Mouse (Mus musculus): ENCODE measurements around the gene Trappc3l. TPM values are rescaled to one million over a fixed set of nuclear protein-coding genes. Genes with fewer than 3 reads are reported as not detected.
A peak's percentile ranks its signal among the peaks of the same experiment; 100 is the strongest.

The Trappc3l gene
- polyA plus RNA-seq, 1 experiment from 2014 or later, result not detected

- Histone ChIP-seq H3K9me3 (no peaks in the 10 kb centered on the region), H3K4me3 (no peak overlapping the region), H3K27me3 (replicated peaks) (no peaks in the 10 kb centered on the region), H3K27ac (no peak overlapping the region), H3K36me3 (replicated peaks) (no peaks in the 10 kb centered on the region), H3K4me1 (no peaks in the 10 kb centered on the region), H3K4me2 (no peak overlapping the region), H3K9ac (no peak overlapping the region)
- 59% methylated on average over 3 of the region's 3 CpGs for WGBS
- no peak for ATAC-seq (replicated peaks)
These were observed 29.2 kb downstream of the Trappc3l start for GRCm38 (mm10) chr10:34066591-34066990.

- H3K4me3 ChIP-seq, result no peak overlapping the region
- no peaks in the 10 kb centered on the region for H3K27me3 ChIP-seq (replicated peaks)
- WGBS, result 78% methylated on average over 1 of the region's 1 CpGs
- H3K9me3 ChIP-seq, result no peaks in the 10 kb centered on the region
- H3K4me2 ChIP-seq, result no peak overlapping the region
- H3K9ac ChIP-seq, result no peak overlapping the region
- H3K4me1 ChIP-seq, result no peaks in the 10 kb centered on the region
- no peaks in the 10 kb centered on the region for H3K36me3 ChIP-seq (replicated peaks)
- no peak for ATAC-seq (replicated peaks)
- no peak overlapping the region for H3K27ac ChIP-seq
These were observed 32.2 kb downstream of the Trappc3l start for GRCm38 (mm10) chr10:34069606-34070005.

GRCm38 (mm10) chr10:34070999-34071492 is 33.6 kb downstream of the Trappc3l start:
- no peaks in the 10 kb centered on the region for H3K4me1 ChIP-seq
- H3K36me3 ChIP-seq (replicated peaks), result no peaks in the 10 kb centered on the region
- WGBS, result 57% methylated on average over 5 of the region's 5 CpGs
- no peak overlapping the region for H3K9ac ChIP-seq
- ATAC-seq (replicated peaks), result no peak
- H3K4me3 ChIP-seq, result no peak overlapping the region
- H3K9me3 ChIP-seq, result no peaks in the 10 kb centered on the region
- no peaks in the 10 kb centered on the region for H3K27me3 ChIP-seq (replicated peaks)
- no peak overlapping the region for H3K4me2 ChIP-seq
- H3K27ac ChIP-seq, result no peak overlapping the region

- ATAC-seq (replicated peaks), result no peak
- Histone ChIP-seq H3K27me3 (replicated peaks) (no peaks in the 10 kb centered on the region), H3K27ac (no peak overlapping the region), H3K4me1 (no peaks in the 10 kb centered on the region), H3K4me3 (no peak overlapping the region), H3K9ac (no peak overlapping the region), H3K4me2 (no peak overlapping the region), H3K9me3 (no peaks in the 10 kb centered on the region), H3K36me3 (replicated peaks) (no peaks in the 10 kb centered on the region)
- 62% methylated on average over 2 of the region's 2 CpGs for WGBS
These were observed 34.3 kb downstream of the Trappc3l start for GRCm38 (mm10) chr10:34071650-34072049.

- WGBS, result 86% methylated on average over 5 of the region's 5 CpGs
- no peaks in the 10 kb centered on the region for H3K9me3 ChIP-seq
- no peaks in the 10 kb centered on the region for H3K36me3 ChIP-seq (replicated peaks)
- H3K27me3 ChIP-seq (replicated peaks), result no peaks in the 10 kb centered on the region
- H3K4me3 ChIP-seq, result no peak overlapping the region
- ATAC-seq (replicated peaks), result no peak
- no peak overlapping the region for H3K27ac ChIP-seq
- H3K9ac ChIP-seq, result no peak overlapping the region
- H3K4me1 ChIP-seq, result no peaks in the 10 kb centered on the region
- no peak overlapping the region for H3K4me2 ChIP-seq
These were observed 37.3 kb downstream of the Trappc3l start for GRCm38 (mm10) chr10:34074522-34075200.

- no peak for ATAC-seq (replicated peaks)
- no peaks in the 10 kb centered on the region for H3K36me3 ChIP-seq (replicated peaks)
- no peaks in the 10 kb centered on the region for H3K9me3 ChIP-seq
- no peaks in the 10 kb centered on the region for H3K27me3 ChIP-seq (replicated peaks)
- H3K9ac ChIP-seq, result no peak overlapping the region
- WGBS, result 98% methylated on average over 1 of the region's 1 CpGs
- no peak overlapping the region for H3K27ac ChIP-seq
- no peak overlapping the region for H3K4me3 ChIP-seq
- H3K4me1 ChIP-seq, result no peaks in the 10 kb centered on the region
- no peak overlapping the region for H3K4me2 ChIP-seq
These were observed 49.1 kb downstream of the Trappc3l start for GRCm38 (mm10) chr10:34086514-34086913.

GRCm38 (mm10) chr10:34088515-34088914 is 51.1 kb downstream of the Trappc3l start:
- Histone ChIP-seq H3K9me3 (no peaks in the 10 kb centered on the region), H3K4me2 (no peak overlapping the region), H3K4me1 (no peaks in the 10 kb centered on the region), H3K27me3 (replicated peaks) (no peaks in the 10 kb centered on the region), H3K36me3 (replicated peaks) (no peaks in the 10 kb centered on the region), H3K4me3 (no peak overlapping the region), H3K9ac (no peak overlapping the region), H3K27ac (no peak overlapping the region)
- no peak for ATAC-seq (replicated peaks)
- WGBS, result 89% methylated on average over 2 of the region's 2 CpGs

GRCm38 (mm10) chr10:34089517-34089916 is 52.1 kb downstream of the Trappc3l start:
- H3K4me3 ChIP-seq, result no peak overlapping the region
- no peak for ATAC-seq (replicated peaks)
- H3K27ac ChIP-seq, result no peak overlapping the region
- H3K9ac ChIP-seq, result no peak overlapping the region
- H3K27me3 ChIP-seq (replicated peaks), result no peaks in the 10 kb centered on the region
- no peaks in the 10 kb centered on the region for H3K4me1 ChIP-seq
- no peaks in the 10 kb centered on the region for H3K36me3 ChIP-seq (replicated peaks)
- no peak overlapping the region for H3K4me2 ChIP-seq
- 85% methylated on average over 3 of the region's 3 CpGs for WGBS
- H3K9me3 ChIP-seq, result no peaks in the 10 kb centered on the region

GRCm38 (mm10) chr10:34090481-34090880 is 53.1 kb downstream of the Trappc3l start:
- Histone ChIP-seq H3K4me1 (no peaks in the 10 kb centered on the region), H3K4me3 (no peak overlapping the region), H3K9me3 (no peaks in the 10 kb centered on the region), H3K4me2 (no peak overlapping the region), H3K27me3 (replicated peaks) (no peaks in the 10 kb centered on the region), H3K27ac (no peak overlapping the region), H3K36me3 (replicated peaks) (no peaks in the 10 kb centered on the region), H3K9ac (no peak overlapping the region)
- no peak for ATAC-seq (replicated peaks)
- WGBS, result 74% methylated on average over 1 of the region's 1 CpGs

- Histone ChIP-seq H3K27ac (no peak overlapping the region), H3K4me1 (peaks cover 3% of the 10 kb centered on the region; the same call in 1 of the 2 replicates), H3K36me3 (replicated peaks) (no peaks in the 10 kb centered on the region), H3K9ac (no peak overlapping the region), H3K27me3 (replicated peaks) (no peaks in the 10 kb centered on the region), H3K4me3 (no peak overlapping the region), H3K4me2 (no peak overlapping the region), H3K9me3 (no peaks in the 10 kb centered on the region)
- 73% methylated on average over 5 of the region's 5 CpGs for WGBS
- ATAC-seq (replicated peaks), result peak; percentile 61; the same call in 1 of the 2 replicates
These were observed 54.5 kb downstream of the Trappc3l start for GRCm38 (mm10) chr10:34091888-34092287.

- Histone ChIP-seq H3K27me3 (replicated peaks) (no peaks in the 10 kb centered on the region), H3K9ac (no peak overlapping the region), H3K4me2 (no peak overlapping the region), H3K4me3 (no peak overlapping the region), H3K36me3 (replicated peaks) (no peaks in the 10 kb centered on the region), H3K9me3 (no peaks in the 10 kb centered on the region), H3K4me1 (peaks cover 3% of the 10 kb centered on the region; the same call in 1 of the 2 replicates), H3K27ac (no peak overlapping the region)
- WGBS, result 58% methylated on average over 2 of the region's 2 CpGs
- ATAC-seq (replicated peaks), result peak; percentile 27; the same call in 1 of the 2 replicates
These were observed 57.8 kb downstream of the Trappc3l start for GRCm38 (mm10) chr10:34095147-34095546.

- H3K9me3 ChIP-seq, result no peaks in the 10 kb centered on the region
- H3K9ac ChIP-seq, result no peak overlapping the region; the same call in 1 of the 2 replicates
- peaks cover 3% of the 10 kb centered on the region; the same call in 1 of the 2 replicates for H3K4me1 ChIP-seq
- peak overlapping the region; percentile 33 for H3K4me2 ChIP-seq
- 59% methylated on average over 12 of the region's 12 CpGs for WGBS
- H3K36me3 ChIP-seq (replicated peaks), result no peaks in the 10 kb centered on the region
- no peak overlapping the region for H3K27ac ChIP-seq
- peak; percentile 46 for ATAC-seq (replicated peaks)
- peak overlapping the region; percentile 15 for H3K4me3 ChIP-seq
- H3K27me3 ChIP-seq (replicated peaks), result no peaks in the 10 kb centered on the region
These were observed 58.6 kb downstream of the Trappc3l start for GRCm38 (mm10) chr10:34095964-34096363.

- Histone ChIP-seq H3K9ac (no peak within 1 kb of the TSS; the same call in 1 of the 2 replicates), H3K4me3 (peak within 1 kb of the TSS; percentile 15), H3K4me2 (peak within 1 kb of the TSS; percentile 33), H3K27ac (no peak within 1 kb of the TSS), H3K36me3 (replicated peaks) (no peaks in the 10 kb centered on the region), H3K4me1 (peaks cover 3% of the 10 kb centered on the region; the same call in 1 of the 2 replicates), H3K9me3 (no peaks in the 10 kb centered on the region), H3K27me3 (replicated peaks) (no peaks in the 10 kb centered on the region)
- 24% methylated on average over 9 of the region's 9 CpGs for WGBS
- peak; percentile 80 for ATAC-seq (replicated peaks)
These were observed 59.1 kb downstream of the Trappc3l start, which contains the start of gene Calhm5 for GRCm38 (mm10) chr10:34096418-34096883. TSS of gene Calhm5 (minus strand) at chr10:34096519.
